In the genomic region with DNA sequence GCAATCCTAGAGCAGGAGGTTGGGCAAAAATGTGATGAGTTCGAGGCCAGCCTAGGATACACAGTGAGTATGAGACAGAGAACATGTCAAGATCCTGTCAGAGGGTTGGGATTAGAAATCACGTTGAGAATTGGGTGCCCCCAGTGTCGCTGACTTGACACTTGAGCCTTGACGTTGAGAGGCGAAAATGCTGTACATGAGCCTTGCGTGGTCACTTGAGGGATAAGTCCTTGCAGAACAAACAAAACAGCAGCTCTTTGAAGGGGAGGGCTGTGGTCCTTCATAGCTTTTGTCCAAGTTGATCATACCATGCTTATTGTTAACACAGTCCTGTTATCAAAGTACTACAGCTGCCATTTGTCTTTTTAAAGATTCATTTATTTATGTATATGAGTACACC, we compare ENCODE assay signal across 9 mouse cellular contexts. TPM values are rescaled to one million over a fixed set of nuclear protein-coding genes. Genes with fewer than 3 reads are reported as not detected.
A peak's percentile ranks its signal among the peaks of the same experiment; 100 is the strongest.
DNase-seq lines count a peak whose midpoint lies in the region; ATAC-seq and TF ChIP-seq lines count a peak whose summit lies in the region.
"Had no signal": no experiment of that assay in that cellular context is flagged by ENCODE, and none has a peak within 500 bp of the region (broad histone marks: within the 10 kb centered on the region; RNA-seq: fewer than 3 reads in every experiment).

No protein-coding gene starts in this region.

- no peaks in the 10 kb centered on the region for H3K9me3 ChIP-seq in forebrain, embryonic 11.5 days (ENCODE audit: control insufficient read depth, low read length)
- no peaks in the 10 kb centered on the region for H3K9me3 ChIP-seq in forebrain, embryonic 16.5 days (ENCODE audit: control insufficient read depth, low read length)
- no peaks in the 10 kb centered on the region for H3K9me3 ChIP-seq in lung, embryonic 14.5 days (ENCODE audit: low read depth, low read length)
- no peaks in the 10 kb centered on the region for H3K9me3 ChIP-seq in forebrain, embryonic 15.5 days
- no peaks in the 10 kb centered on the region for H3K9me3 ChIP-seq in midbrain, embryonic 15.5 days

- no peaks in the 10 kb centered on the region for H3K27me3 ChIP-seq in forebrain, embryonic 11.5 days (ENCODE audit: control insufficient read depth, insufficient read depth, low read length)
- H3K27me3 ChIP-seq in forebrain, embryonic 16.5 days (replicated peaks; ENCODE audit: control insufficient read depth, insufficient read depth, low read length), result no peaks in the 10 kb centered on the region
- no peaks in the 10 kb centered on the region for H3K27me3 ChIP-seq in lung, embryonic 14.5 days (ENCODE audit: insufficient read depth, low read length)
- H3K27me3 ChIP-seq in forebrain, embryonic 15.5 days, result no peaks in the 10 kb centered on the region
- H3K27me3 ChIP-seq in midbrain, embryonic 15.5 days (replicated peaks), result no peaks in the 10 kb centered on the region

- H3K4me3 ChIP-seq in forebrain, embryonic 11.5 days (ENCODE audit: low read depth, low read length), result no peak overlapping the region
- no peak overlapping the region for H3K4me3 ChIP-seq in forebrain, embryonic 16.5 days (replicated peaks; ENCODE audit: low read length)
- H3K4me3 ChIP-seq in lung, embryonic 14.5 days (ENCODE audit: low read depth, low read length), result no peak overlapping the region
- no peak overlapping the region; the same call in 1 of the 2 replicates for H3K4me3 ChIP-seq in forebrain, embryonic 15.5 days
- 0 out of 2 replicates have a peak overlapping the region, but pooled peaks have one; percentile 78 for H3K4me3 ChIP-seq in midbrain, embryonic 15.5 days

- no peak overlapping the region for H3K27ac ChIP-seq in forebrain, embryonic 11.5 days (ENCODE audit: low read depth, low read length)
- no peak overlapping the region for H3K27ac ChIP-seq in forebrain, embryonic 16.5 days (ENCODE audit: low read length)
- H3K27ac ChIP-seq in lung, embryonic 14.5 days (ENCODE audit: low read depth), result no peak overlapping the region
- no peak overlapping the region for H3K27ac ChIP-seq in forebrain, embryonic 15.5 days (replicated peaks)
- no peak overlapping the region for H3K27ac ChIP-seq in midbrain, embryonic 15.5 days

- TF ChIP-seq CTCF in lung, embryonic 14.5 days (IDR thresholded peaks at IDR 0.05; ENCODE audit: low read depth), result no peak

- ATAC-seq in forebrain, embryonic 11.5 days (replicated peaks; ENCODE audit: low FRiP score), result 0 out of 2 replicates have a peak, but pooled peaks have one; percentile 8
- ATAC-seq in forebrain, embryonic 16.5 days, result no peak
- no peak for ATAC-seq in lung, embryonic 14.5 days (ENCODE audit: insufficient read depth)
- ATAC-seq in forebrain, embryonic 15.5 days (replicated peaks), result no peak; the same call in 1 of the 2 replicates
- ATAC-seq in midbrain, embryonic 15.5 days (replicated peaks), result no peak

- H3K4me2 ChIP-seq in forebrain, embryonic 11.5 days (ENCODE audit: low read depth, low read length, severe bottlenecking), result no peak overlapping the region
- H3K4me2 ChIP-seq in forebrain, embryonic 16.5 days (ENCODE audit: low read length), result no peak overlapping the region
- peak overlapping the region; percentile 71; the same call in 1 of the 2 replicates for H3K4me2 ChIP-seq in lung, embryonic 14.5 days
- no peak overlapping the region for H3K4me2 ChIP-seq in forebrain, embryonic 15.5 days (replicated peaks)
- peak overlapping the region; percentile 96; the same call in 1 of the 2 replicates for H3K4me2 ChIP-seq in midbrain, embryonic 15.5 days

- no peak for DNase-seq in forebrain, embryonic 11.5 days (ENCODE audit: low spot score)
- DNase-seq in lung, embryonic 14.5 days, result no peak
- DNase-seq in lung, postnatal 4 days, result no peak
- DNase-seq in layer of hippocampus, adult 18-20 months (ENCODE audit: low spot score in 2 of 2), result no peak
- DNase-seq in B cell, adult 2 months, result no peak
- DNase-seq: cerebellum, postnatal 14 days had no signal

- peaks cover 6% of the 10 kb centered on the region for H3K36me3 ChIP-seq in forebrain, embryonic 11.5 days (ENCODE audit: control insufficient read depth, insufficient read depth, low read length)
- no peaks in the 10 kb centered on the region for H3K36me3 ChIP-seq in forebrain, embryonic 16.5 days (ENCODE audit: control insufficient read depth, insufficient read depth)
- peaks cover 39% of the 10 kb centered on the region for H3K36me3 ChIP-seq in lung, embryonic 14.5 days (ENCODE audit: insufficient read depth)
- 0 out of 2 replicates have a peak, but pooled peaks cover 4% of the 10 kb centered on the region for H3K36me3 ChIP-seq in forebrain, embryonic 15.5 days
- no peaks in the 10 kb centered on the region for H3K36me3 ChIP-seq in midbrain, embryonic 15.5 days (replicated peaks)

- WGBS in forebrain, embryonic 11.5 days, result 68% methylated on average over 6 of the region's 6 CpGs
- WGBS in forebrain, embryonic 16.5 days, result 62% methylated on average over 6 of the region's 6 CpGs
- WGBS in lung, embryonic 14.5 days, result 52% methylated on average over 6 of the region's 6 CpGs
- 72% methylated on average over 6 of the region's 6 CpGs for WGBS in forebrain, embryonic 15.5 days
- 63% methylated on average over 6 of the region's 6 CpGs for WGBS in midbrain, embryonic 15.5 days

- H3K9ac ChIP-seq in forebrain, embryonic 11.5 days (ENCODE audit: low read length), result no peak overlapping the region
- H3K9ac ChIP-seq in forebrain, embryonic 16.5 days (replicated peaks; ENCODE audit: low read depth, low read length), result no peak overlapping the region
- no peak overlapping the region for H3K9ac ChIP-seq in lung, embryonic 14.5 days
- H3K9ac ChIP-seq in forebrain, embryonic 15.5 days (replicated peaks), result peak overlapping the region; percentile 15; the same call in 1 of the 2 replicates
- H3K9ac ChIP-seq in midbrain, embryonic 15.5 days, result no peak overlapping the region

- 0 out of 2 replicates have a peak, but pooled peaks cover 2% of the 10 kb centered on the region for H3K4me1 ChIP-seq in forebrain, embryonic 11.5 days (replicated peaks; ENCODE audit: control insufficient read depth, insufficient read depth, low read length)
- peaks cover 9% of the 10 kb centered on the region for H3K4me1 ChIP-seq in forebrain, embryonic 16.5 days (replicated peaks; ENCODE audit: control insufficient read depth, insufficient read depth, low read length)
- no peaks in the 10 kb centered on the region for H3K4me1 ChIP-seq in lung, embryonic 14.5 days (ENCODE audit: insufficient read depth)
- H3K4me1 ChIP-seq in forebrain, embryonic 15.5 days, result peaks cover 19% of the 10 kb centered on the region
- H3K4me1 ChIP-seq in midbrain, embryonic 15.5 days, result peaks cover 15% of the 10 kb centered on the region

RNA-seq across cellular contexts. Expression of a gene that starts 1.0 kb away (rescaled TPM):
- 61.5 and 65.1 TPM in 2 replicates for polyA plus RNA-seq in forebrain, embryonic 11.5 days (2014; fragmentation: Nextera tagmentation; extraction: Ambion mirVana)
- 13.4 and 14.7 TPM in 2 replicates for polyA plus RNA-seq in forebrain, embryonic 16.5 days (2015; fragmentation: Nextera tagmentation; extraction: Ambion mirVana)
- polyA plus RNA-seq in lung, embryonic 14.5 days (2014; fragmentation: Nextera tagmentation; extraction: Ambion mirVana), result 45.0 and 47.9 TPM in 2 replicates
- 16.2 and 16.3 TPM in 2 replicates for polyA plus RNA-seq in forebrain, embryonic 15.5 days (2015; fragmentation: Nextera tagmentation; extraction: Ambion mirVana)
- polyA plus RNA-seq in midbrain, embryonic 15.5 days (2015; fragmentation: Nextera tagmentation; extraction: Ambion mirVana), result 5.4 and 5.8 TPM in 2 replicates
- total RNA-seq in layer of hippocampus, adult 18-20 months (2021), result not detected

RNA-seq across cellular contexts. Expression of a gene that starts 9.7 kb away (rescaled TPM):
- 455 and 459 TPM in 2 replicates for polyA plus RNA-seq in forebrain, embryonic 11.5 days (2014; fragmentation: Nextera tagmentation; extraction: Ambion mirVana)
- polyA plus RNA-seq in forebrain, embryonic 16.5 days (2015; fragmentation: Nextera tagmentation; extraction: Ambion mirVana), result 102 and 131 TPM in 2 replicates
- 329 and 358 TPM in 2 replicates for polyA plus RNA-seq in lung, embryonic 14.5 days (2014; fragmentation: Nextera tagmentation; extraction: Ambion mirVana)
- 128 and 144 TPM in 2 replicates for polyA plus RNA-seq in forebrain, embryonic 15.5 days (2015; fragmentation: Nextera tagmentation; extraction: Ambion mirVana)
- polyA plus RNA-seq in midbrain, embryonic 15.5 days (2015; fragmentation: Nextera tagmentation; extraction: Ambion mirVana), result 30.9 and 44.5 TPM in 2 replicates
- total RNA-seq in layer of hippocampus, adult 18-20 months (2021), result under 1 TPM; 0.37 to 0.58 TPM

RNA-seq across cellular contexts. Expression of a gene that starts 32.3 kb away (rescaled TPM):
- polyA plus RNA-seq in forebrain, embryonic 11.5 days (2014; fragmentation: Nextera tagmentation; extraction: Ambion mirVana), result 125 and 140 TPM in 2 replicates
- 112 and 119 TPM in 2 replicates for polyA plus RNA-seq in forebrain, embryonic 16.5 days (2015; fragmentation: Nextera tagmentation; extraction: Ambion mirVana)
- polyA plus RNA-seq in lung, embryonic 14.5 days (2014; fragmentation: Nextera tagmentation; extraction: Ambion mirVana), result 166 and 178 TPM in 2 replicates
- polyA plus RNA-seq in forebrain, embryonic 15.5 days (2015; fragmentation: Nextera tagmentation; extraction: Ambion mirVana), result 111 and 119 TPM in 2 replicates
- polyA plus RNA-seq in midbrain, embryonic 15.5 days (2015; fragmentation: Nextera tagmentation; extraction: Ambion mirVana), result 119 and 125 TPM in 2 replicates
- 10 to 100 TPM; 51.6 to 52.8 TPM for total RNA-seq in layer of hippocampus, adult 18-20 months (2021)

RNA-seq across cellular contexts. Expression of a gene that starts 46.0 kb away (rescaled TPM):
- polyA plus RNA-seq in forebrain, embryonic 11.5 days (2014; fragmentation: Nextera tagmentation; extraction: Ambion mirVana), result 72.3 and 75.0 TPM in 2 replicates
- polyA plus RNA-seq in forebrain, embryonic 16.5 days (2015; fragmentation: Nextera tagmentation; extraction: Ambion mirVana), result 56.5 and 56.9 TPM in 2 replicates
- 99.9 and 106 TPM in 2 replicates for polyA plus RNA-seq in lung, embryonic 14.5 days (2014; fragmentation: Nextera tagmentation; extraction: Ambion mirVana)
- 55.0 and 56.2 TPM in 2 replicates for polyA plus RNA-seq in forebrain, embryonic 15.5 days (2015; fragmentation: Nextera tagmentation; extraction: Ambion mirVana)
- polyA plus RNA-seq in midbrain, embryonic 15.5 days (2015; fragmentation: Nextera tagmentation; extraction: Ambion mirVana), result 41.6 and 42.7 TPM in 2 replicates
- 10 to 100 TPM; 35.8 to 40.1 TPM for total RNA-seq in layer of hippocampus, adult 18-20 months (2021)

RNA-seq across cellular contexts. Expression of a gene that starts 56.5 kb away (rescaled TPM):
- 47.1 and 47.3 TPM in 2 replicates for polyA plus RNA-seq in forebrain, embryonic 11.5 days (2014; fragmentation: Nextera tagmentation; extraction: Ambion mirVana)
- polyA plus RNA-seq in forebrain, embryonic 16.5 days (2015; fragmentation: Nextera tagmentation; extraction: Ambion mirVana), result 34.9 and 38.8 TPM in 2 replicates
- 63.3 and 64.6 TPM in 2 replicates for polyA plus RNA-seq in lung, embryonic 14.5 days (2014; fragmentation: Nextera tagmentation; extraction: Ambion mirVana)
- polyA plus RNA-seq in forebrain, embryonic 15.5 days (2015; fragmentation: Nextera tagmentation; extraction: Ambion mirVana), result 36.3 and 36.6 TPM in 2 replicates
- polyA plus RNA-seq in midbrain, embryonic 15.5 days (2015; fragmentation: Nextera tagmentation; extraction: Ambion mirVana), result 32.7 and 34.3 TPM in 2 replicates
- 10 to 100 TPM; 36.6 to 36.8 TPM for total RNA-seq in layer of hippocampus, adult 18-20 months (2021)

Comparison
In these comparisons a context has a peak if more than half of its experiments do, and no peak if none do; other contexts are left out.
1. H3K4me2 ChIP-seq: peak in lung, embryonic 14.5 days (single experiment) and midbrain, embryonic 15.5 days (single experiment); none in forebrain, embryonic 11.5 days (single experiment), forebrain, embryonic 16.5 days (single experiment) and forebrain, embryonic 15.5 days (single experiment).